ENCODE assay signal across 15 mouse cellular contexts in genomic region chr14:25031756-25032680, GRCm38 (mm10).
DNase-seq lines count a peak whose midpoint lies in the region; ATAC-seq lines count a peak whose summit lies in the region.
"Had no signal": no experiment of that assay in that cellular context is flagged by ENCODE, and none has a peak within 500 bp of the region (broad histone marks: within the 10 kb centered on the region; RNA-seq: fewer than 3 reads in every experiment).

No protein-coding gene starts in this region.

- WGBS in forebrain, embryonic 16.5 days: 80% methylated on average over 12 of the region's 12 CpGs
- WGBS in forebrain, embryonic 13.5 days: 84% methylated on average over 12 of the region's 12 CpGs
- WGBS in limb, embryonic 12.5 days: 70% methylated on average over 12 of the region's 12 CpGs

- no peak overlapping the region for H3K9ac ChIP-seq in forebrain, embryonic 16.5 days (replicated peaks; ENCODE audit: low read depth, low read length)
- H3K9ac ChIP-seq in forebrain, embryonic 13.5 days: no peak overlapping the region
- no peak overlapping the region for H3K9ac ChIP-seq in limb, embryonic 12.5 days (replicated peaks)
- H3K9ac ChIP-seq: kidney, embryonic 15.5 days; midbrain, embryonic 15.5 days had no signal

- H3K36me3 ChIP-seq in forebrain, embryonic 16.5 days (ENCODE audit: control insufficient read depth, insufficient read depth): no peaks in the 10 kb centered on the region
- no peaks in the 10 kb centered on the region for H3K36me3 ChIP-seq in forebrain, embryonic 13.5 days (ENCODE audit: poor library complexity, severe bottlenecking)
- no peaks in the 10 kb centered on the region for H3K36me3 ChIP-seq in limb, embryonic 12.5 days
- H3K36me3 ChIP-seq: kidney, embryonic 15.5 days; midbrain, embryonic 15.5 days had no signal

- H3K4me2 ChIP-seq in forebrain, embryonic 16.5 days (ENCODE audit: low read length): no peak overlapping the region
- no peak overlapping the region for H3K4me2 ChIP-seq in forebrain, embryonic 13.5 days
- no peak overlapping the region for H3K4me2 ChIP-seq in limb, embryonic 12.5 days
- H3K4me2 ChIP-seq: kidney, embryonic 15.5 days; midbrain, embryonic 15.5 days had no signal

- ATAC-seq in forebrain, embryonic 16.5 days: no peak
- no peak for ATAC-seq in forebrain, embryonic 13.5 days
- ATAC-seq in limb, embryonic 12.5 days (ENCODE audit: insufficient number of reproducible peaks, insufficient read depth, low FRiP score, low TSS enrichment, low read depth): no peak
- ATAC-seq: inflammation-experienced regulatory T-cells, adult 6 months; midbrain, embryonic 15.5 days had no signal

- peak; percentile 29 for DNase-seq in right cerebral cortex, adult 18-20 months
- no peak for DNase-seq in right cerebral cortex, adult 2 months (ENCODE audit: low spot score in 2 of 2)
- DNase-seq in cerebellum, postnatal 4 days (ENCODE audit: low spot score in 2 of 2): no peak
- DNase-seq in adrenal gland, postnatal 10 days: no peak
- DNase-seq in right cerebral cortex, postnatal 4 days: no peak
- DNase-seq: gastrocnemius, adult 2 months; lung, adult 18-20 months had no signal

- H3K4me1 ChIP-seq in forebrain, embryonic 16.5 days (replicated peaks; ENCODE audit: control insufficient read depth, insufficient read depth, low read length): peaks cover 3% of the 10 kb centered on the region; the same call in 1 of the 2 replicates
- no peaks in the 10 kb centered on the region; the same call in 1 of the 2 replicates for H3K4me1 ChIP-seq in forebrain, embryonic 13.5 days
- H3K4me1 ChIP-seq in limb, embryonic 12.5 days (replicated peaks): peaks cover 29% of the 10 kb centered on the region
- H3K4me1 ChIP-seq: midbrain, embryonic 15.5 days had no signal

- no peaks in the 10 kb centered on the region for H3K27me3 ChIP-seq in forebrain, embryonic 16.5 days (replicated peaks; ENCODE audit: control insufficient read depth, insufficient read depth, low read length)
- no peaks in the 10 kb centered on the region for H3K27me3 ChIP-seq in forebrain, embryonic 13.5 days
- no peaks in the 10 kb centered on the region for H3K27me3 ChIP-seq in limb, embryonic 12.5 days
- H3K27me3 ChIP-seq: kidney, embryonic 15.5 days; midbrain, embryonic 15.5 days had no signal

- no peak overlapping the region for H3K4me3 ChIP-seq in forebrain, embryonic 16.5 days (replicated peaks; ENCODE audit: low read length)
- no peak overlapping the region for H3K4me3 ChIP-seq in forebrain, embryonic 13.5 days
- no peak overlapping the region for H3K4me3 ChIP-seq in limb, embryonic 12.5 days (replicated peaks)
- H3K4me3 ChIP-seq: erythroblast, embryonic 14.5 days; gastrocnemius, adult 2 months; kidney, embryonic 15.5 days; midbrain, embryonic 15.5 days had no signal

- no peaks in the 10 kb centered on the region for H3K9me3 ChIP-seq in forebrain, embryonic 16.5 days (ENCODE audit: control insufficient read depth, low read length)
- no peaks in the 10 kb centered on the region for H3K9me3 ChIP-seq in forebrain, embryonic 13.5 days (replicated peaks)
- no peaks in the 10 kb centered on the region for H3K9me3 ChIP-seq in limb, embryonic 12.5 days
- H3K9me3 ChIP-seq: kidney, embryonic 15.5 days; midbrain, embryonic 15.5 days had no signal

- 0 out of 2 replicates have a peak overlapping the region, but pooled peaks have one; percentile 34 for H3K27ac ChIP-seq in forebrain, embryonic 16.5 days (ENCODE audit: low read length)
- no peak overlapping the region for H3K27ac ChIP-seq in forebrain, embryonic 13.5 days
- H3K27ac ChIP-seq in limb, embryonic 12.5 days: peak overlapping the region; percentile 60; the same call in 1 of the 2 replicates
- H3K27ac ChIP-seq: gastrocnemius, adult 2 months; kidney, embryonic 15.5 days; macrophage; midbrain, embryonic 15.5 days had no signal
